Mouse (Mus musculus): Measurements from ENCODE around the gene Plk4. TPM values are rescaled to one million over a fixed set of nuclear protein-coding genes. Genes with fewer than 3 reads are reported as not detected.

Gene Plk4
- total RNA-seq (2023) = 20.9 TPM

DNA sequence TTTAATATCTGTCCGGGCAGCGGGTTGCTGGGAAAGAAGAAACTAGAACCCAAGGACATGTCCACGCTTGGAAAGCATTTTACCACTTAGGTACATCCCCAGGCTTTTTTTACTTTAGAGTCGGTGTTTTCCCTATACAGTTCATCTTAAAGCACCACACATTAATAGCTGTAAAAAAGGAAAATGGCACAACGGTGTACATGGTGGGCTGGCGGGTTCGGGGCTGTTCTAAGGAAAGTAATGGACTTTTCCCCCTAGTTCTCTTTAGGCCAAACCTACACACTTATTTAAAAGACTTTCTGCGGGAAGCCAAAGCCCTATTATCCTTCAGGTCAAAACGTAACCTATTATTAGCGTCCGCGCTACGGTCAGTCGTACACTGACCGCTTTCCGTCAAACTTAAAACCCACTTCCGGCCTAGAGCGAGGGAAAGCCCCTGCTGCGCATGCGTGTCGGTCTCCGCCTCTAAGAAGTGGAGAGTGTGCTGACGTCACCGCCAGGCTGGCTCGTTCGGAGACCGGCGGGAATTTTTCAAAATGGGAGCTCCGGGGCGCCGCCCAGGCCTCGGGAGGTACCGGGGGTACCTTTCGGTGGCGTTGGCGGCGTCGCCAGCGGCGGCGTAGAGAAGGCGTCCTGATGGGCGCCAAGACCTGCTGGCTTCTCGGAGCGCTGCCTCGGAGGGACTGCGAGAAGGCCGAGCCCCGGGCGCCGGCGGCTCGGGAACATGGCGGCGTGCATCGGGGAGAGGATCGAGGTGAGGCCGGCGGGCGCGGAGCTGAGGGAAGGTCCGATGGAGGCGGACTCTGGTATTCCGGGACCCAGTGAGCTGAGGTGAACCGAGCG, at the start of gene Plk4:
TSS of gene Plk4 (plus strand) at position 490 of the 843 bp plus-strand sequence.

GRCm38 (mm10) chr3:40846473-40846956, 46.7 kb downstream of the Plk4 start, which contains the start of gene Mfsd8:
TSS of gene Mfsd8 (minus strand) at chr3:40846886.

DNA sequence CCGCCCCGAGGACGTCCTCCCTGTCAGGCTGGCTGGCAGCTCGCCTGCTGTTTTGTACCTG, 47.0 kb downstream of the Plk4 start, which contains the start of gene Abhd18:
TSS of gene Abhd18 (plus strand) at position 14 of the 61 bp plus-strand sequence.

Other genes starting within 250 kb of the Plk4 start
- not detected for gene Slc25a31, start 91.2 kb upstream of the Plk4 start, total RNA-seq (2023)
- 38.0 TPM for gene Hspa4l, start 55.5 kb upstream of the Plk4 start, total RNA-seq (2023)
- 13.0 TPM for gene Mfsd8, start 46.9 kb downstream of the Plk4 start, total RNA-seq (2023)
- 8.7 TPM for gene Abhd18, start 47.0 kb downstream of the Plk4 start, total RNA-seq (2023)
- gene 1700034I23Rik, start 102.5 kb downstream of the Plk4 start, total RNA-seq (2023) = not detected
- gene Larp1b, start 149.8 kb downstream of the Plk4 start, total RNA-seq (2023) = 21.1 TPM

Data from CD4-positive naive resting alpha-beta T cell, adult 76 days (primary cell).